Mouse (Mus musculus): Measurements from ENCODE around the gene Olfr1283.
"Not testable (repeated sequence)": the region's sequence is repeated elsewhere in the genome, so short reads cannot be mapped to it uniquely, and the experiment has no call there.

The Olfr1283 gene

DNA sequence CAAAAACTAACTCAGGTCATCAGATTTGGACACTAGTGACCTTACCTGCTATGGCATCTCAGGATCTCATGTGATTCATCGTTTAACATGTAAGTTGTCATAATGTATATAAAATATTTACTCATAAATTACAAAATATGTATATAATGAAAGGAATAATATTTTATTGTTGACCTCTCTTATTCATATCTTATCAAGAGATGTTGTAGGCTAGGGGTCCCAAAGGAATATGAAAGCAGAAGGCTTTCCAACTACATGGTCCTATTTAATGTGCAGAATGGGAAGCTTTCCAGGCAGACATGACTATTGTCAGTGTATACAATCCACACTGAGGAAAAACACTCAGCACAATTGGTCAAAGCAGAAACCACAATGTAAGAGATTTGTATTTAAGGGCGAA, at the start of gene Olfr1283:
Gene Olfr1283, plus strand, starts transcription at position 301 of the 400 bp plus-strand sequence.
- no peak for DNase-seq

DNA sequence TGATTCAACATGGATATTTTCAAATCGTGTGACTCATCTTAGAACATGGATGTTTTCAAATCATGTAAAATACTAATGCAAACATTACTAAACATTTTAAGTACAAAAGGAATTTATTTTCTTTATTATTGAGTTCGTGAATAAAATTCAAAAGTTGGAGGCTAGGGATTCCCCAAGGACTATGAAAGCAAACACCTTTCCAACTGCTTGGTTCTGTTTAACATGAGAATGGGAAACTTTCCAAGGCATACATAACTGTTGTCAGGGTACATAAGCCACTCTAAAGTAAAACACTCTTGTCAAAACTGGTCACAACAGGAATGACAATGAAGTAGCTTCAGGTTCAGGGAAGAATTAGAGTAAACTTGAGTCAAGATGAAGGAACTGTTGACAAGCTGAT, 40.4 kb upstream of the Olfr1283 start, which contains the start of gene Olfr1281:
Gene Olfr1281, plus strand, starts transcription at position 301 of the 400 bp plus-strand sequence.
- DNase-seq, result no peak

DNA sequence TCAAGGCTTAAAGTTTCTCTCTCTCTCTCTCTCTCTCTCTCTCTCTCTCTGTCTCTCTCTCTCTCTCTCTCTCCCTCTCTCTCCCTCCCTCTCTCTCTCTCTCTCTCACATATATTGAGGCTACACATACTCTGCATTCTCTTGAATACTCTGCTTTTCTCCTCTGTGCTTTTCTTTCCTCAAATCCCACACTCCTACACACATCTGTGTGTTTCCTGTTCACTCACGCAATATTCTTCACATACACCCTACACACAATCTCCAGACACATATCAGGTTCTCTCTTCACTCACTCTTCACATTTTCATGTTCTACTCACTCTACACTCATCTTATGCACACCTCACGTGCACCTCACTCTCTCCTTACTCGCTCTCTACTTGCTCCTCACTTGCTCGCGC, 32.9 kb upstream of the Olfr1283 start:
- DNase-seq, result not testable (repeated sequence)

DNA sequence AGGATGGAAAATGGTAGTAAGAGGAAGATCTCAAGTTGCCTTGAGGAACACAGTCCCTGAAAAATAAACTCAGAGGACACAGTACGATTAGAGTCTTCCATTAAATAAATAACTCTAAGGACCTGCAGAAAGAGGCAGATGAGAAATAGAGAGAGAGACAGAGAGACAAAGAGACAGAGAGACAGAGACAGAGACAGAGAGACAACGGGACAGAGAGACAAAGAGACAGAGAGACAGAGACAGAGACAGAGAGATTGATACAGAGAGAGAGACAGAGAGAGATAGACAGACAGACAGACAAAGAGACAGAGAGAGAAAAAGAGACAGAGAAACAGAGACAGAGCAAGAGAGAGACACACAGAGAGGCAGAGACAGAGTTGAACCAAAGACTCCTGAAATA, 30.6 kb upstream of the Olfr1283 start, which contains the start of gene Olfr1282:
Gene Olfr1282, minus strand, starts transcription at position 101 of the 400 bp plus-strand sequence.
- DNase-seq, result no peak

DNA sequence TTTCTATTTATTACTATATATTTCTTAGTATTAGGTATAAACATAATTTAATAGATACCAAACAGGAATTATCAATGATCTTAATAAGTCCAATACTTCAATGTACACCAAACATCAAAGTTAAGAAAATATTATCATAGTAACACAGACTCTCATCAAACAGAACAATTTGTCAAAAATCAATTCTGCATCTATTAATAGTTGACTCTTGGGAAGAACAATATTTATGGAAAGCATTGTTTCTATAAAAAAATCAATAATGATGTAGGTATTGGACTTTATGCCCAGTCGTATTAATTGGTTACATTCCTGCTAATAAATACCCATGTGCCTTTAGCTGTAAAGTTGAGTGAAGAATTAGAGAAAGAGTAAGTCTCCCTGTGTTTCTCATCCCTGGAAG, 8.6 kb downstream of the Olfr1283 start, which contains the start of gene Olfr1284:
Gene Olfr1284, plus strand, starts transcription at position 301 of the 400 bp plus-strand sequence.
- DNase-seq, result no peak
